Mouse (Mus musculus): Measurements from ENCODE around the gene Mllt11.

Mllt11 gene

GRCm38 (mm10) chr3:95231298-95232221 is at the start of gene Mllt11:
Gene Mllt11, minus strand, starts transcription at chr3:95232171.
- DNase-seq (ENCODE audit: low spot score): no peak

DNA sequence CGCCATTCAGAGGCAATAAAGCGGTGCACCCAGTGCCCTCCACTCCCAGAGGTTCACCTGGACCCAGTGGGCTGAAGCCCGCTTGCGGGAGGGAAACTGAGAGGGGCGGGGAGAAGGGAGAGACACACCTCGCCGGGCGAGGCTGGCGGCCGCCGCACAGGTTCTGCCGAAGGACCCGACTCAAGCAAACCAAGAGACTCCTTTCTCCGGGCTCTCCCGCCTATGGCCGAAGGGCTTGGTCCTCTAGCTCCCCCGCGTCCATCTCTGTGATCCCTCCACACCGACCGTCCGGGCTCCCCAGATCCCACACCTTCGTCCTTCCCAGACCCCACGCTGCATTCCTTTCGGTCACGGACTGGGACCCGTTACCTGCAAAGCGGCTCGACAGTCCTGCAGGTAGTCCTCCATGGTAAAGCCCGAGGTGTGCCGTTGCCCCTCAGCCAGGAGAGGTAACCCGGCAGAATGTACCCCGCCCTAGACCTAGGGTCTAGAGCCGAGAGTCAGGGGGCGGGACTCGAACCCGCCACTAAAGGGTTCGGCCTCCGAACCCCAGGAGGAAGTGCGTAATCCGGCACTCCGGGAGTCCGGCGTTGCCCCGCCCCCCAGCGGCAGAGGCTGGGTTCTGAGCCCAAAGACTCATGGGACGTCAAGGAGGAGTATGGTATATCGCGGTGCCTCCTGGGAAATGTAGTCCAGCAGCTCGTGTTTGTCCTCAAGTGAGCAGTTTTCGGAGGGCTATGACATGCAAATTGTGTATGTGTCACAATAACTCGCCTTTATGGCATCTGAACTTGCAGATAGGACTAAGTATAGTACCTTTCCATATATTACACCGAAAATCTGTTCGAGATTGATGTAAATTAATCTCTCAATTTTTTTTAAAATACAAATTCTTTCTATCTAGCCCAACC is 49.5 kb upstream of the Mllt11 start, which contains the start of the genes Mindy1 and Prune1:
Gene Mindy1 (plus strand): TSS at position 130 of the 911 bp plus-strand sequence.
Gene Prune1 (minus strand): TSS at position 861 of the 911 bp plus-strand sequence.
- peak; percentile 99 for DNase-seq (ENCODE audit: low spot score)

DNA sequence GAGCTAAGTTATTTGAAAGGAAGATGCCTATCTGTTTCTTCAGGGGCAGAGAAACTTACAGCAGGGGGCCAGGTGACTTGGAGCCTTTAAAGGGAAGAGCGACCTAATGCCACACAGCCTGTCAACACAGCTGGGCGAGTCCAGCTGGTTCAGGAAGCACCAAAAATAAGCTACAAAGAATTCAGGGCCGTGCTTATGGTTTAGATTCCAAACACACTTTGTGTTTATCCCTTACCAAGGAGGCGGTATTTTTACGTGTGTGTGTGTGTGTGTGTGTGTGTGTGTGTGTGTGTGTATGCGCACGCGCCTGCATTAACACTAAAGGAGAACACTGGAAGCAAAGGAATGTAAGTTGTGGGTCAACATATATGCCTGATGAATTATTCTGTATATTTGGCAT is 48.8 kb upstream of the Mllt11 start:
- DNase-seq (ENCODE audit: low spot score): peak; percentile 46

GRCm38 (mm10) chr3:95277149-95277551 is 45.2 kb upstream of the Mllt11 start:
- peak; percentile 56 for DNase-seq (ENCODE audit: low spot score)

DNA sequence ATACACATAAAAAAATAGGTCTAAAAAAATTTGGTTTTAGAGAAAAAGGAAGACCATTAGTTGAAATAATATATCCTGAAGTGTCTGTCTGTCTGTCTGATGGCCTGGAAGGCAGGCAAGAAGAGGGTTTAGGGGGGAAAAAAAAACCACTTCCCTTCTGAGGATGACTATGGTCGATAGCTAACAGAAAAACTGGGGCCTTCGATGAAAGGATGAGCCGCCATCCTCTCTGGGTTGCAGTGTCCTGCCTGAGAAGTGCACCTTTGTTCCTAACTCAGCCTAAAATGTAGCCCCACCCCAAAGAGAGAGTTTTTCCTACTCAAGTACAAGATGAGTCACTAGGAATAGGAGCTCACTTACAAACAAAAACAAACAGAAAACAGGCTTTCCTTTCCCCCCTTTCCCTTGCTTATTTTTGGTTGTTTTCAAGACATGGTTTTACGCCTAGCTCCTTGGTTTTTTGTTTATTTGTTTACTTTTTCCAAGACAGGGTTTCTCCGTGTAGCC is 44.5 kb upstream of the Mllt11 start:
- no peak for DNase-seq (ENCODE audit: low spot score)

- no peak for DNase-seq (ENCODE audit: low spot score)
Measured at GRCm38 (mm10) chr3:95275161-95275560, 43.2 kb upstream of the Mllt11 start.

- no peak for DNase-seq (ENCODE audit: low spot score)
Measured at GRCm38 (mm10) chr3:95274453-95274852, 42.5 kb upstream of the Mllt11 start.

- DNase-seq (ENCODE audit: low spot score): no peak
Measured at GRCm38 (mm10) chr3:95273471-95273870, 41.5 kb upstream of the Mllt11 start.

DNA sequence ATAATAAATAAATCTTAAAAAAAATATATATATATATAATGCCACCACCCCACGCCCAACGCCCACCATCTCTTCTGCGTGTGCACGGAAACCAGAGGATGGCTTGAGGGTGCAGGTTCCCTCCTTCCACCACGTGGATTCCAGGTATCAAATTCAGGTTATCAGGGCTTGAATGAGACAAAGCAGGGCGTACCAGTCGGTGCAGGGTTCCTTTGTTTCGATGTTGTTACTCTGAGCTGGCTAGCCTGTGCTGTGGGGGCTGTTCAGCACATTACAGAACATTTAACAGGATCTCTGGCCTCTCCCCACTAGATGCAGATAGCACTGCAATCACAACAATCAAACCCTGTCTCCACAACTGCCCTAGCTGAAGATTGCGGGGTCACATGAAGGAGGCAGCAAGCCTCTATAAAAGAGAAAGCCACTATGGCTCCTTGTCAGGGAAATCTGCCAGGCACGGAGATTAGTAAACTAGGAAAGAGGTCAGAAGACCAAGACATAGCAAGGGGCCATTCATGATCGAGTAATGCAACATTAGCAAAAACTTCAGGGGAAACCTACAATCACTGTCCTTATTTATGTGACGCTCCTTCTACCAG is 38.9 kb upstream of the Mllt11 start:
- no peak for DNase-seq (ENCODE audit: low spot score)

- DNase-seq (ENCODE audit: low spot score): no peak
Measured at GRCm38 (mm10) chr3:95269789-95270188, 37.8 kb upstream of the Mllt11 start.

DNA sequence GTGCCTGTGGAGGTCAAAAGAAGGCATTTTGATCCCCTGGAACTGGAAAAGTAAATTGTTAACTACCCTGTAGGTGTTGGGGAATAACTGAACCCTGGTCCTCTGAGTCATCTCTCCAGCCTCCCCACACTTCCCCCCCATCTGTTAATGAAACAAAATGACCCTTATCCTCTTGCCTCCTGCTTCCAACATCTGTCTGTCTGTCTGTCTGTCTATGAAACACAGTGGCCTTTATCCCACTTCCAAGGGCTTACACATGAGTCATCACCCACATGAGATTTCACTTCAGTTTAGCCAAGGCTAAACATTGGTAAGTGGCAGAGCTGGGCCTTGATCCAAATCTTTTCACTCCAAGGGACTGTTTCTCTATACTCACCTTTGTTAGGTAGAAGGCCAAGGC is 35.9 kb upstream of the Mllt11 start:
- DNase-seq (ENCODE audit: low spot score): no peak

DNA sequence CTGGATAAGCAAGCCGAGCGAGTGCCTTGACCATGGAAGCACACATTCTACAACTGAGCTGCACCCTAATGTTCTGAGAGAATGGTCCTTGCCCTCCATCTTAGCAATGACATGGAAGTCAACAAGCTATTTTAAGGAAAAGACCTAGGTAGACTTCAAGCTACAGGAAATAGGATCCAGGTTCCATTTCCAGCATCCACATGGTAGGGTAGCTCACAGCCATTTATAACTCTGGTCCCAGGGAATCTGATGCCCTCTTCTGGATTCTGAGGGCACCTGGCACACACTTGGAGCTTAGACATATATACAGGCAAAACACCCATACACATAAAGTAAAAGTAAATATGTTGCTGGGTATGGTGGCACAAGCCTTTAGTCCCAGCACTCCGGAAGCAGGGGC is 34.1 kb upstream of the Mllt11 start:
- DNase-seq (ENCODE audit: low spot score): no peak

- no peak for DNase-seq (ENCODE audit: low spot score)
Measured at GRCm38 (mm10) chr3:95264724-95265123, 32.8 kb upstream of the Mllt11 start.

DNA sequence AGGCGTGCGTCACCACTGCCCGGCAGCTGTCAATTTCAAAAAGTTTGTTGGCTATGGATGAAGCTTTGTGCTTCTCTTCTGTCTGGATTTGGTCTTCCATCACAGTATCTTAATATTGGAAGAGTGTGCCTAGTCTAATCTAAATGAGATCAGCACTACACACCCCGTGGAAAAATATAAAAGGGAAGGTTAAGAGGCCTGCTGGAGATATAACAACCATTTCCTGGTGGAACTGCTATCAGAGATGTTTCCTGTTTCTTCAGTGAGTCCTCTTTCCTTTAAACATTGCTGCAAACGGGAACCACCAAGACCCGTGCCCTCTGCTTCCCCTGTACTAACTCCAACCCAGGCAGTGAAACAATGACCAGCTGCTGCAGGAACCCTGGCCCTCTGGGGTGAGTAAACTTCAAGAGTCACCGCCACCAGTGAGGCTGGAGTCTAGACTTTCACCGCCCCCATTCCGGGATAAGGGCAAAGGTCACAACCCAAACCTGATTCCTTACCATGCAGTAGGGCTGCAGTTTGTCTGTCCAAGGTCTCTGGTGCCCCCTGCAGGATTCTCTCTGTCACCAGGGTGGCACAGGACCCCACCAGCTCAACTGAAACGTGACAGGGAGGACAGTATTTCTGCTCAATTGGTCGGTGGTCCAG is 31.2 kb upstream of the Mllt11 start:
- DNase-seq (ENCODE audit: low spot score): peak; percentile 84

GRCm38 (mm10) chr3:95261975-95262374 is 30.0 kb upstream of the Mllt11 start:
- no peak for DNase-seq (ENCODE audit: low spot score)

DNA sequence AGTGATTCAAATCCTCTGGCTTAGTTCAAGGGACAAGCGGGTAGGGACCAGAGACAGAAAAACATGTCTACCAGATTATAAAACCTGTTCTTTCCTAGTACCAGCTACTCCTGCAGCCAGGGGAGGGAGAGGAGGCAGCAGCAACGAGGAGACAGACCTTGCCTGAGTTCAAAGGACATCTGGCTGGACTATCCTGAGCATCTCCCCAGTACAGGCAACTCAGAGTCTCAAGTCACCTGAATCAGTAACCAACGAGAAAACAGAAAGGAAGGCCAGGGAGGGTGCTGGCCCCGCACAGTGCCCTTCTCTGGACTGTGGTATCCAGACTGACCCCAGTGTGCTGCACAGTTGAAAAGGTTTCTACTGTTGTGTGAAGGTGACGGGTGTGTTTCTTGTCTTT is 25.0 kb upstream of the Mllt11 start:
- no peak for DNase-seq (ENCODE audit: low spot score)

DNA sequence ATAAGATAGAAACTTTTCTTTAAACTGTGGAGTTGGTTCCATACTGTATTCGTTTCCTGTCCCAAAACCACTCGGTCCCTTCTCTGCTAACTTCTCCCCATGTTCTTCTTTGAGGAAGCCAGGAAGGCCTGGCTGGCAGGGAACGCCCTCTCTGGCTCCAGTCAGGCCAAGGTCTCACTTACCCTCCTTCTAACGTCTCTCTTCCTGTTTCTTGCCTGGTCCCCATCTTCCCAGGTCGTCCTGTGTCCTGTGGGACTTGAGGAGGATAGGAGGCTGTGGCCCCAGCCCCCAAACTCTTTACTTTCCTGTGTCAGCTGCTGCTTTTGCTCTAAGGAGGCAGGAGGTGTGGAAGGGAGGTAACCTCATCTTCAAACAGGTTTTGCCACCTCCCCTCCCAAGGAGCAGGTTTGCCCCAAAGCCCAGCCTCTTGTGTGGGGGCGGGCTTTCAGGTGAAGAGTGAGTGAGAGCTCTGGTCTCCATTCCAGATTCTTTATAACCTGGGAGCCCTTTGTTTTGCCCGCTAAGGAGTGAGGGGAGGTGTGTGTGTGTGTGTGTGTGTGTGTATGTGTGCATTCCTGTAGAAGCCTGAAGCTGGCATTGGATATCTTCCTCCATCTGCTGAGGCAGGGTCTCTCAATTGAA is 18.9 kb upstream of the Mllt11 start, which contains the start of gene Bnipl:
Gene Bnipl (minus strand): TSS at position 411 of the 642 bp plus-strand sequence.
- no peak for DNase-seq (ENCODE audit: low spot score)

DNA sequence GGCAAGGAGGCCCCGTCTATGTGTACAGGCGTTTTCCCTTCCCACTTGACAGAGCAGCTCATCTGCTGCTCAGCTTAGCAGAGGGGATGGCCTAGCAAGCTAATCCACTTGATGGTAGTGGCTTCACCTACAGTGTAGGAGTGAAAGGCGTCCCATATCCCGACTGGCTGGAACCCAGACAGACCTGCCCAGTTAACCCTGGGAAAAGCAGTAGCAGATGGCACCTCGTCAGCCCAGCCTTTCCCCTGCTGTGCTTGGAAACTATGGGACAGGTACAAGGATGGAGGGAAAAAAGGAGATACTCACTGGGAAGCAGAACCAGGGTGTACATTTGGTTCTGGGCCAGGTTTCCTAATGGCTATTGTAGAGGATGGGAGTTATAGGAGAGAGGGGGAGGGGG is 18.4 kb upstream of the Mllt11 start:
- no peak for DNase-seq (ENCODE audit: low spot score)

GRCm38 (mm10) chr3:95247660-95248336 is 15.8 kb upstream of the Mllt11 start:
- no peak for DNase-seq (ENCODE audit: low spot score)

All from testis, postnatal 10 days (tissue).